Mouse (Mus musculus): ENCODE results near the gene Cldn15. TPM values are rescaled to one million over a fixed set of nuclear protein-coding genes. Genes with fewer than 3 reads are reported as not detected.
"Not testable (repeated sequence)": the region's sequence is repeated elsewhere in the genome, so short reads cannot be mapped to it uniquely, and the experiment has no call there.

Gene Cldn15
- total RNA-seq, 2 experiments from 2014 or later, result 0.46 to 0.54 TPM

DNA sequence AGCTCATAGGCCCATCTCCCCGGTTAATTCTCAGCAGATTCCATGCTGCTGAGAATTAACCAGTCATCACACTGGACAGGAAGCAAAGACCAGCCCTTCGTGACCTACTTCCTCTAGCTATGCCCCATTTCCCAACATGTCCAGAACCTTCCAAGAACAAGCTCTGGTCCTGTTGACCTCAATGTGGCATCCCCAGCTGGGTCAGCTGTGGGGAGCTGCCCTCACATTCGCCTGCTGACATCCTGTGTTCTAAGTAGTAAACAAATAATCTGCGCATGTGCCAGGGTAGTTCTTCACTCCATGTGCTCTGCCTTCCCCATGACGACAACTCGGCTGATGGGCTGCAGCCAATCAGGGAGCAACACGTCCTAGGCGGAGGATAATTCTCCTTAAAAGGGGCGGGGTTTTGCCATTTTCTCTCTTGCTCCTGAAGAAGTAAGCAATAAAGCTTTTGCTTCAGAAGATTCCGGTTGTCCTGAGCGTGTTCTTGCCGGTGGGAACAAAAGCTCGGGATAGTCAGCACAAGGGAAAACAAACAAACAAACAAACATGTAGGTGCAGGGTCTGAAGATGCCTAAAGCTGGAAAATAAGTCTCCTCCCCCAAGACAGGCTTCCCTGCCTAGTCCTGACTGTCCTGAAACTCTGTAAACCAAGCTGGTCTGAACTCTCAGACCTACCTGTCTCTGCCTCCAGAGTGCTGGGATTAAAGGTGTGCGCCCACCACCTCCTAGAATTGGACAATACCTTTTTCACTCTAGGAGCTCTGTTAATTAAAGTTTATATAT lies 16.7 kb upstream of the Cldn15 start:
- DNase-seq; intact Hi-C loops (cut with DNase I): not testable (repeated sequence)

DNA sequence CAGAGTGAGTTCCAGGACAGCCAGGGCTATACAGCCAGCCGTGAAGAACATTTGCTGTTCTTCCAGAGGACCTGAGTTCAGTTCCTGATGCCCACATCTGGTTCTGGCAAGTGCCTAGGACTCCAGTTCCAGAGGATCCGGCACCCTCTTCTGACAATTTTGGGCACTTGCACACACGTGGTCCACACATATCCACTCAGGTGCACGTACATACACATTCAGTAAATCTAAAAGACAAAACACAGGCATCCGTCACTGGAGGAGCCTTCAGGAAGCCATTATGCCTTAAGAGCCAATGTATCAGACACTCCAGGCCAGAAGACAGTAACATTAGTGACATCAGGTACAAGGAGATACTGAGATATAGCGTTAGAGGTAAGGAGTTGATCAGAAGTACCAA lies 15.9 kb upstream of the Cldn15 start:
- intact Hi-C loops (cut with DNase I), result no loop called here
- DNase-seq, result no peak

DNA sequence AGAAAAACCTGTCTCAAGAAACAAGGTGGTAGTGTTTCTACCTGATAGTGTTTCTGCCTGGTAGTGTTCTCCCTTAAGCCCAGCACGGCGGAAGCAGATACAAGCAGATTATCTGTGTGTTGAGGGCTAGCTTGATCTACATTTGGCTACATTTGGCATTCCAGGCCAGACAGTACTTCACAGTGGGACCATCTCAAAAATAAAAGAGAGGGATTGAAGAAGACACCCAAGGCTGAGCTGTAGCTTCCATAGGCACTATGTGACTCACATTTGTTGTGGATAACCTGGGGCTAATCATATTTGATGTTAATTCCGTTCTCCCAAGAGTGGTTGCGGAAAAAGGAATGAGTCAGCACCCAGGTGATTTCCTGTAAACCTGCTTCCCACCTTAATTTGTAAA lies 14.3 kb upstream of the Cldn15 start:
- intact Hi-C loops (cut with DNase I), result no loop called here
- DNase-seq, result no peak

DNA sequence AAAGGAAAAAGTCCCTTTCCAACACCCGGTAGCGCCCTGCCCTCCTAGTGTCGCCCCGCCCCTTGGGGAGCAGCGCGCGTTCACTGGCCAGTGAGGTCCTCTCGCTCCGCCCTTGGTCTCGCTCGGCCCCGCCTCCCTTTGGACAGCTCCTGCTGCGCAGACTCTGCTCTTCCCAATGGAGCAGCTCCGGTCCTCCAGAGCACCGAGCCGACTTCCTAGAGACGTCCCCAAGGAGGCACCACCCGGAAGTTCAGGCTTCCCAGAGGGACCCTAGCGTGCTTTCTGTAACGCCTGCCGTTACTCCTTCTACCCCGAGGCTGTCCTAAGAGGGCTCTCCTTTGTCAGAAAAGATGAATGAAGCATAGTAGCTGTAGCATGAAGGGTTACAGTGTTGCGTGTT lies 13.4 kb upstream of the Cldn15 start, which contains the start of gene Fis1:
Fis1 (plus strand) TSS at position 261 of the 400 bp plus-strand sequence.
- DNase-seq, result peak; percentile 99
- intact Hi-C loops (cut with DNase I), result no loop called here

DNA sequence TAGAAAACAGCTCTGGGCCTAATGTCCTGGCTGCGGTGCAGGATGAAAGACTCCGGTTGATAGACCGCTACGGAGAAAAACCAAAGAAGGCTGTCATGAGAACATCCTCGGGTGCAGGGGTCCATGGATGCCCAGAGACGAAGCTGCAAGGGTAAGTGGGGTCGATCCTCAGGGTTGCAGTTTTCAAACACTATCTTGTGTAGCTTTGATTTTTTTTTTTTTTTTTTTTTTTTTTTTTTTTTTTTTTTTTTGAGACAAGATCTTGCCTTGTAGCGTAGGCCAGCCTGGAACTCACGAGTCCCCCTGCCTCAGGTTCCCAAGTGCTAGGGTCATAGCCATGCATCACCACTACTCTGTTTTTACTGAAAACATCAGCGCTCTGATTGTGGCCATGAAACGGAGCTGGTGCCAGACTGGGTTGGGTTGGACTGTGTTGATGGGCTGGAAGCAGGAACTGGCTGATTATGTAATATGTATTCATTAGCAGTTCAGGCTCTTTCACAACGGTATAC lies 12.9 kb upstream of the Cldn15 start:
- intact Hi-C loops (cut with DNase I), result no loop called here
- DNase-seq, result no peak

DNA sequence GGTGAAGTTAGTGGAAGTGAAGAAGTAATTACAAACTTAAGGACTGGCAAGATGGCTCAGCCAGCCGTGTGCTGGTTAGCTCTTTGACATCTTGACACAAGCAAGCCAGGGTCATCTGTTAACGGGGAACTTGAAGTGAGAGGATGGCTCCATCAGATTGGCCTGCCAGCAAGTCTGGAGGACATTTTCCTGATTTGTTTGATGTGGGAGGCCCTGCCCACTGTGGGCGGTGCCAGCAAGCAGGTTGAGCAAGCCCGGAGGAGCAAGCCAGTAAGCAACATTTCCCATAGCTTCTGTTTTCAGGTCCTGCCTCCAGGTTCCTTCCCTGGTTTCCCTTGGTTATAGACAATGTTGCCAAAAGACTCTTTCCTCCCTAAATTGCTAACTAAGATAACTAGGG lies 10.8 kb upstream of the Cldn15 start:
- no peak for DNase-seq
- intact Hi-C loops (cut with DNase I), result no loop called here

DNA sequence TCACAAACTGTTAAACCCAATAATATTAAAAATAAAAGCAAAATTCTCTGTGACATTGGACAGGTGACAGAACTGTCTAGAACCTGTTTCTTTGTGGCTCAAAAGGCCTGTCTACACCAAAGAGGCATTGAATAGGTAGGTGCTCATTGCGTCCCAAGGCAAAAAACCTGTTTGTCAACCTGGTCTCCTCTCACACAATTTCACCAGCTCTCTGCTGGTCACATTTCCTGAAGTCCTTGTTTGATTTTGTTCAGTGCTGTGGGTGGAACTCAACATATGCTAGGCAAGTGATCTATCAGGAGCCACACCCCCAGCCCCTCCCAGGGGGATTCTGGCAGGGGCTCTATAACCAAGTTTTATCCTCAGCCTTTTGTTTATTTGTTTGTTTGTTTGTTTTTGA lies 9.2 kb upstream of the Cldn15 start:
- no peak for DNase-seq
- intact Hi-C loops (cut with DNase I), result no loop called here

DNA sequence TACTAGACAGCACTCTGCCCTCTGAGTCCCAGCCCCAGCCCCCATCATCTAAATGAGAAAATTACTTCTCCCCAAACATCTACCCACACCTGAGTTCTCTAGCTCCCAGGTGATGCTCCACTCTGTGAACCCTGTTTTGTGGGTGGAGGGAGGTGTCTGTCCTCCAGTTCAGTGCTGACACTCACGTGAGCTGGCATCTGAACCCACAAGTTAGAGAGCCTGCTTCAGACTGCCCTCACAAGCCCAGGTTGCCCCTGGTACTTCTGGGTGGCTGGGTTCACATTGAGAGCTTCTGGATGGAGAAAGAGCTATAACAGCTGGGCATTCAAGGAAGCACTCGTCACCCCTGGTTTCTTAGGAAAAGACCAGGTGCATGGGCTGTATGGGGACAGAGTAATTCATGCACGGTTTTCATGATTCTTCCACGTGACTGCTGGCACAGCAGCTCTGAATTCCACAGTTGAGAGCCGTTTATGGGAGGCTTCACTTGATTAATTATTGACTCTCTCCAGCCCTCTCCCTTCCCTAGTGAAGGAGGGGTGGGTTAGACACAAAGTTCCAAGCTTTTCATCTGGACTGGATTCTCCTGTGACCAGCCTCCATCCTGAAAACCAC lies 7.3 kb upstream of the Cldn15 start:
- no peak for DNase-seq
- intact Hi-C loops (cut with DNase I), result no loop called here

DNA sequence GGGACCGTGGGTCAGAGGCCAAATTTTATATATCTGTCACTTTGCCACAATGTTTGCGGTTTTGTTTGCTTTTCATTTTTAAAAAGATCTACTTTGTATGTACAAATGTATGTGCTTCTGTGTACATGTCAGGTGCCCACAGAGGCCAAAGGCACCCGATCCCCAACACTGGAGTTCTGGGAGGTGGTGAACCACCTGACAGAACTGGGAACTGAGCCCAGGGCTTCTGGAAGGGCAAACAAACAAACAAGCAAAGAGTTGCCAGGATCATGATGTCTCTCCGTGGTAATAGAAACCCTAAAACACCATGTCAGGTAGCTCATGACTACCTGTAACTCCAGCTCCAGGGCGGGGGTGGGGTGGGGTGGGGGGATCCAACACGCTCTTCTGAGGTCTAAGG lies 6.4 kb upstream of the Cldn15 start:
- DNase-seq, result no peak
- intact Hi-C loops (cut with DNase I), result no loop called here

DNA sequence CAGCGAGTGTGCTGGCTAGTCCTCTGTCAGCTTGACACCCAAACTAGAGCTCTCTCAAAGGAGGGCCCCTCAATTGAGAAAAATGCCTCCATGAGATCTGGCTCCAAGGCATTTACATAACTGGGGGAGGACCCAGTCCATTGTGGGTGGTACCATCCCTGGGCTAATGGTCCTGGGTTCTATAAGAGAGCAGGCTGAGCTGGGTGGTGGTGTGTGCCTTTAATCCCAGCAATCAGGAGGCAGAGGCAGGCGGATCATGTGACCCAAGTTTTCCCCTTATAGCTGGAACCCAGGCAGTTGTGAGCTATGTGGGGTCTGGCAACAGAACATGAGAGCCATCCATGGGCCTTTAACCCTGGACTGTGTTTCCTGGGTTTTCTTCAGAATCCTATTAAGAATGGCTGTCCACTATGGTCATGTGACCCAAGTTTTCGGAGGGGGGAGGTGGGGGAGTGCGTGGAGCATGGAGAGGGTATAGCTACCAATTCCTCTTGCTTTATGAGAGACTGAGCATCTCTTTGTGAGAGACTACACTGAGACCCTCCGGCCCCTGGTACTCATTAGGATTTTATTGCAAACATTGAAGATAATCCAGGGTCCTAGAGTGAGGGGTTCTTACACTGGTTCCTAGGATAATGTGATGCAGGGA lies 5.0 kb upstream of the Cldn15 start:
- peak; percentile 37 for DNase-seq
- intact Hi-C loops (cut with DNase I), result no loop called here

DNA sequence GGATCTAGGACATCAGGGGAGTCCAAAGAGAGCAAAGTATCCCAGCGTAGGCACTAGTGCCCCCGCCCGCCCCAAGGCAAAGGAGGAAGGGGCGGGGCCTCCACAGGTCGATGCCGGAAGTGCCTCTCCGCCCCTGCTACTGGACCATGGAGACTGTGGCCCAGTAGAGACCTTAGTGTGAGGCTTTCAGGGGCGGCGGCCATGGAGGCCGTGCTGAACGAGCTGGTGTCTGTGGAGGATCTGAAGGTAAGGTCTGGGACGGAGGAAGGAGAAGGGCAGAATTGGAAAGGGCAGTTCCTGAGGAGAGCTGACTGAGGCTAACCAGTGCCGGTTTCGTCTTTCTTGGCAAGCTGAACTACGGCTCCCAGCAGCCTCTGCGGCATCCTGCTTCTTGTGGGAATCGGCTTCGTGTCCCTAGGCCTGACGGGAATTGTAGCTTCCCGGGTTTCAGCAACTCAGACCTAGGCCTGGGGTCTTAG lies 4.4 kb upstream of the Cldn15 start:
- intact Hi-C loops (cut with DNase I), result no loop called here
- peak; percentile 88 for DNase-seq

DNA sequence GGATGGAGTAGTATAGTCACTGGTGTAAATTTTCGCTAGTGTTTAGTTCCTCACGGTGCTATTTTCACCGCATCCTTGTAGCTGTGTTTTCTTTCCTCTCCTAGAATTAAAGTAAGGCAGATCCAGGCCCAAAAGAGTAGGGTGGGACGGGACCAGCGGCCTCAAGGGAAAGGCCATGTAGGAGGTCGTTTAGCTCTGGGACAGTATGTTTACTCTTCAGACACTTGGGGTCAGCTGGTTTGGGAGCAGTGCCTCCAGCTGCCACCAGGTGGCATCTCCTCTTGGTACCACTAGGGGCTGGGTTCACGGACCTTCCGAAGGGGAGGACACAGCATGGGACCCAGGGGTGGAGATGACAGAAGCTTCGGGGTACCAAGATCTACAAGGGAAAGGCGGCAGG lies 3.9 kb upstream of the Cldn15 start:
- peak; percentile 86 for DNase-seq
- intact Hi-C loops (cut with DNase I), result no loop called here

DNA sequence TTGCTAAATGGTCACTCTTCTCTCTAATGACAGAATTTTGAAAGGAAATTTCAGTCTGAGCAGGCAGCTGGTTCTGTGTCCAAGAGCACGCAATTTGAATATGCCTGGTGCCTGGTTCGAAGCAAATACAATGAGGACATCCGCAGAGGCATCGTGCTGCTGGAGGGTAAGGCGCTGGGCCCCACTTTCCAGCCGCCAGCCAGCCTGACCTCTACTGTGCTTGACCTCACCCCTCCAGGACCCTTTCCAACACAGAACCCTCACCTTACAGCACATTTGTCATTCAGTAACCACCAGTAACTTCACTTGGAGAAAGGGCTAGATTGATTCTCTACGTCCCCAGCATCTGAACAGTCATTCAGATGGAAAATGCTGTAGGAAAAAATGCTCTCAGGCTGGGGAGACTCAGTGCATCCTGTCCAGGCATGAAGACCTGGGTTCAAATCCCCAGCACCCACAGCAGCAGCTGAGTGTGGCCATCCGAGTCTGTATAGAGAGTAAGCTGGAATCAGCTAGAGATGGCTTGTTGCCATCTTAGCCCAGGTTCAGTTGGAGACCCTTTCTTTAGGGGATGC lies 3.4 kb upstream of the Cldn15 start:
- DNase-seq, result no peak
- intact Hi-C loops (cut with DNase I), result no loop called here

DNA sequence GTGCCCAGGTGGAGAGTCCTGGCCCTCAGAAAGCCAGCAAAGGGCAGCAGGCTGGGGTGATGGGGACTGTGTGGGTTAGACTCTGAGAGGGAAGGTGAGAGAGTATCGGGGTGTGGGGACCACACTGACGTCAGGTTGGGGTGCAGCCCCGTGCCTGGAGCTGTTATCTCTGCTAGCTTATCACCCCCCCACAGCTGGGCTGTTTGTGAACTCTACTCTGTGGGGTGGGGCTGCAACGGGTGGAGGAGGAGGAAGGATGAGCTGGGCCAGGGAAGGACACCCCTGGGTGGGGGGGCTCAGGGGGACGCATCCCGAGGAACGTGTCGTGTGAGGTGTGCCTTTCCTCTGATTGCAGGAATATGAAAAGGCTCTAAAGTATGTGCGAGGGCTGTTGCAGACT lies 1.2 kb upstream of the Cldn15 start:
- DNase-seq, result no peak
- intact Hi-C loops (cut with DNase I), result no loop called here

DNA sequence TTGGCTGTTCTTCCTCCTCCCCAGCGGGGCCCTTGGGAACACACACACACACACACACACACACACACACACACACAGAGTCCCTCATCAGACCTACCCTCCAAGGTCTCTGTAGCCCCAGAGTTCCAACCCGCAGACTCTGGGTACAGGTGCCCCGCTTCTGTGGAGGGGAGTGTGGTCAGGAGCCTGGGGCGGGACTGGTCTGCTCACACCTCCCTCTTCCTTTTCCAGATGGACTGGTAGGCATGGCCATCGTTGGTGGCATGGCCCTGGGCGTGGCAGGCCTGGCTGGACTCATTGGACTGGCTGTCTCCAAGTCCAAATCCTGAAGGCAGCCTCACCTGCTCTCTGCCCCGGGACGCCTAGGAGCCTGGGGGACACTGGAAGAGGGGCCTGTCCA lies 730 bp upstream of the Cldn15 start:
- DNase-seq, result no peak
- intact Hi-C loops (cut with DNase I), result no loop called here

DNA sequence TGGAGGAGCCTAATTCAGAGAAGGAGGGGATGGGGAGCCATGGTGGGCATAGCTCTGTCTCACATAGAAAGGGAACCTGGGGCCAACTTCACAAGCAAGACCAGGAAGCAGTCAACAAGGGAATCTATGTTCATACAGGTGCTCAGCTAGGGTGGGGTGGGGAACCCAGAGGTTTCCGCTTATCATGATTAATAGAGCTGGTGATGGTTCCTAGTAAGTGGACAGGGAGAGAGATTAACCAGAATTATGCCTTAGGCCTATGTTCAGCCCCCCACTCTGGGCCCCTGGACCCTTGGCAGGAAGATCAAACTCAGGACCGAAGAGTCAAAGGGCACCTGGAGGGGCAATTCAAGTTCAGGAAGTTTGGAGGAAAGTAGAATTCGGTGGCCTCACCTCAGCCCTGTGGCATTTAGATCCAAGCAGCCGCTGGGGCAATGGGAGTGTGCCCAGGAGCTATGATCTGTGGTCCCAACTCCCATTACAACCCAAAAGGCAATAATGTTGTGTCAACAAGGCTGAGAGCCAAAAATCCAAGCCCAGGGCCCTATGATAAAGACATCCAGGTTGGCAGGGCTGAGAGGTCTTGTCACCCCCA lies 542 bp downstream of the Cldn15 start:
- DNase-seq, result no peak
- intact Hi-C loops (cut with DNase I), result no loop called here

DNA sequence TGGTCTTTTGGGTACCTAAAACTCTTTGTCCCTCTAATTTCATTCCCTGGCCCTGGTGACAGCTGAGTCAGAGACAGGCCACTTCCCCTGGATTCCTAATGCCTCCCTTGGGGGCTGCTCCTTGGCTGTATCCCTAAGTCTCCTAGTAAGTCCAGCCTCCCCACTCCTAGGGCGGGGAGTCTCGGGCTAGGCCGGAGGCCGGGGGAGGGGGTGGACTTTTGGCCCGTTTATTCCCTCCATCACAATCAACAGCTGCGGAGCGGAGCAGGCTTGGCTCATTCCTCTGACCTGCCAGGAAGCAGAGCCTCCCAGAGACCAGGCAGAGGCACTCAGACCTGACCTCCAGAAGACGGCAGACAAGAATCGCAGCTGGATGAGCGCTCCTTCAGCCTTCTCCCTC lies 1.2 kb downstream of the Cldn15 start:
- intact Hi-C loops (cut with DNase I), result no loop called here

DNA sequence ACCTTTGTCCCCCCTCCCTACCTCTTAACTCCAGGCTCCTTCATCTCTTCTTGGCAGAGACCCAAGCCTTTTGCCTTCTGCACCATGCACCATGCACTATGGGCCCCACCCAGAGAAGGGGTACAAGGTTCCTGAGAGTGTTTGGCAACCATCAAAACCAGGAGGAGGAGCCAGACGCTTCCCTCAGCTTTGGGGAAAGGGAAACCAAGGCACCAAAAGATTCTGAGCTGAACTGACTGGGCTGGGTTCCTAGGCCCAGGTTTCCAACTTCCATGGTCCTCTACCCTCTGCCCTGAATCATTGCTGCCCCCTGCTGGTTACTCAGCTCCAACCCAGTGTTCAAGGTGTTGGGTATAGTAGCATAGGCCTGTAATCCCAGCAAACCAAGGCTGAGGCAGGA lies 4.3 kb downstream of the Cldn15 start:
- peak; percentile 59 for DNase-seq
- intact Hi-C loops (cut with DNase I), result no loop called here

More for the DNA sequence above, 1.2 kb downstream of the Cldn15 start:
- no peak for DNase-seq

DNA sequence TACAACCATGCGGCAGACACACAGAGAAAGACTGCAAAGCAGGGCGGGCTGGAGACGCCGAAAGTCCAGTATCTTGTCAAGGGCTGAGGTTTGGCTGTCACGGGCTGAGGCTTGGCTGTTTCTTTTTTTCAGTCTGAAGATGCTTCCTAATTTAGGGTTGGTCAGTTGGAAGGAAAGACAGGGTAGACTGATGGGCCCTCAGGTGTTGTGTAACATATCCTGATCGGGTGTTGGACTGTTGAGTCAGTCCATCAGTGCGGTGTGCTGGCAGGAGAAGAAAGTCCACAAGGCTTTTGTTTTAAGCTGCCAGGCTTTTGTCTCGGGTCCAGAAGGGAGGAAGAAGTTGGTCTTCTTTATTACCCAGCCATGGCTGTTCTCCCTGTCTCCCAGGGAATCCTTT lies 7.3 kb downstream of the Cldn15 start:
- DNase-seq, result no peak
- intact Hi-C loops (cut with DNase I), result no loop called here

DNA sequence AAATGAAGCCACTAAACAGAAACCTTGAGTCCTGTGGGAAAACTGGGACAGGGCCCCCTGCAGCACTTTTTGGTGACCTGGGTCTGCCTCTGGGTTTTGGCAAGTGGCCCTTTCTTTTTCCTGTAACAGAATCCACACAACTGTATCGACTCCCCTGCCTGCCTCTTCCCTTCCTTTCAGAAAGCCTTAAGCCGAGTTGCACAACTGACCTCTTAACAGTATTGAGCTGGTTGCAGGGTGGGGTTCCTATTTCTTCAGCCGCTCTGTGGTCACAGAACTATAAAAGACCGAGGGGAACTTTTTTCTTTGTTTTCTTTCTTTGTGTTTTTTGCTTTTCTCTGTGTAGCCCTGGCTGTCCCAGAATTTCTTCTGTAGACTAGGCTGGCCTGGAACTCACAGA lies 11.4 kb downstream of the Cldn15 start:
- DNase-seq, result no peak
- intact Hi-C loops (cut with DNase I), result no loop called here

DNA sequence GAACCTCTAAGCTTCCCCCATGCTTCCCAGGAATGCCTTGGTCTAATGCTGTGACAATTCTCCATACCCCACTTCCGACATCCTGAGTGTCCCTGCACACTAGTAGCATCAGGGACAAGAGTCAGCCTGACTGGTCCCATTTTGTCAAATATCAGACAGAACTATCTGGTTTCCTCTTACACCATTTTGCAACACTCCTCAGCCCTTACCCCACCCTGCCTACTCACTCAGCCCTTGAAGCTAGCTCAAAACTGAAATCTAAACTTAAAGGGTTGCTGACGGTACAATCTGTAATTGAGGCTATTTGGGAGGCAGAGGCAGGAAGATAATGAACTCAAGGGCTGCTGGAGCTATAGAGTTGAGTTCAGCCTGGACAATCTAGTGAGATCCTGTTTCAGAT lies 13.3 kb downstream of the Cldn15 start:
- intact Hi-C loops (cut with DNase I), result no loop called here
- DNase-seq, result no peak

Measured in left cerebral cortex, postnatal 4 days (tissue).